Mouse (Mus musculus) midbrain, embryonic 16.5 days (tissue): ENCODE measurements around the gene Wtap. TPM values are rescaled to one million over a fixed set of nuclear protein-coding genes. Genes with fewer than 3 reads are reported as not detected.
A peak's percentile ranks its signal among the peaks of the same experiment; 100 is the strongest.
"Not testable (repeated sequence)": the region's sequence is repeated elsewhere in the genome, so short reads cannot be mapped to it uniquely, and the experiment has no call there.

Experiments
- ATAC-seq: fragments of 200-750 bp; cut with Nextera tagmentation; 2 replicates; pipeline ENCODE4 v1.8.0; 2017; ENCODE audit warnings: moderate TSS enrichment
- H3K27ac ChIP-seq: fragments of 300-500 bp; sonication (generic); 2 replicates; pipeline ENCODE4 v1.5.1; 2014; ENCODE audit warnings: mild to moderate bottlenecking, low read length, mixed read lengths
- H3K27me3 ChIP-seq: fragments of 300-500 bp; sonication (generic); 2 replicates; pipeline ENCODE4 v1.6.1; 2014; ENCODE audit warnings: low read depth, low read length, mixed read lengths; ENCODE audit not compliant: control insufficient read depth, insufficient read depth
- H3K36me3 ChIP-seq: fragments of 300-500 bp; sonication (generic); 2 replicates; pipeline ENCODE4 v1.6.1; 2014; ENCODE audit warnings: mild to moderate bottlenecking, low read length, moderate library complexity, mixed read lengths; ENCODE audit not compliant: control insufficient read depth, insufficient read depth
- H3K4me1 ChIP-seq: fragments of 300-500 bp; sonication (generic); 2 replicates; pipeline ENCODE4 v1.6.1; 2014; ENCODE audit warnings: mild to moderate bottlenecking, low read length, mixed read lengths; ENCODE audit not compliant: control insufficient read depth, insufficient read depth
- H3K4me2 ChIP-seq: fragments of 300-500 bp; sonication (generic); 2 replicates; pipeline ENCODE4 v1.6.1; 2014; ENCODE audit warnings: mild to moderate bottlenecking, low read length, mixed read lengths
- H3K4me3 ChIP-seq: fragments of 300-500 bp; sonication (generic); 2 replicates; pipeline ENCODE4 v1.5.1; 2014; ENCODE audit warnings: low read depth, mild to moderate bottlenecking, low read length, moderate library complexity, mixed read lengths
- H3K9ac ChIP-seq: fragments of 300-500 bp; sonication (generic); 2 replicates; pipeline ENCODE4 v1.6.1; 2014; ENCODE audit warnings: low read depth, low read length, mixed read lengths
- H3K9me3 ChIP-seq: fragments of 300-500 bp; sonication (generic); replicated peaks from 2 replicates; pipeline ENCODE4 v1.6.1; 2014; ENCODE audit warnings: mild to moderate bottlenecking, low read length, mixed read lengths; ENCODE audit not compliant: control insufficient read depth, poor library complexity, severe bottlenecking
- WGBS: fragments of 180-500 bp; shearing (Covaris S2); extraction: QIAGEN DNeasy Blood & Tissue Kit; methylation state at CpG from one replicate; pipeline ENCODE4 v1.1.7; 2014; 5-methylcytosine and 5-hydroxymethylcytosine counted together
- polyA plus RNA-seq: library from polyadenylated mRNA; unstranded; fragments of >200 nt; fragmentation: Nextera tagmentation; extraction: Ambion mirVana; gene quantifications from 2 replicates; pipeline ENCODE4 v1.2.1, GENCODE M21; 2015

Wtap gene
- 133 and 136 TPM in 2 replicates for polyA plus RNA-seq

- peaks cover 13% of the 10 kb centered on the region for H3K4me1 ChIP-seq
- H3K27ac ChIP-seq, result peak within 1 kb of the TSS; percentile 100
- H3K9me3 ChIP-seq, result no peaks in the 10 kb centered on the region
- no peaks in the 10 kb centered on the region for H3K27me3 ChIP-seq
- 93% methylated on average over 1 of the region's 1 CpGs for WGBS
- no peaks in the 10 kb centered on the region for H3K36me3 ChIP-seq
- peak within 1 kb of the TSS; percentile 99 for H3K9ac ChIP-seq
- peak within 1 kb of the TSS; percentile 75 for H3K4me2 ChIP-seq
- peak within 1 kb of the TSS; percentile 100 for H3K4me3 ChIP-seq
- ATAC-seq, result no peak
These were observed at the start of gene Wtap for GRCm38 (mm10) chr17:12994069-12994468. TSS of gene Wtap (minus strand) at chr17:12994169.

GRCm38 (mm10) chr17:13036627-13037192 is 42.7 kb upstream of the Wtap start:
- ATAC-seq, H3K4me3 ChIP-seq, H3K4me1 ChIP-seq, H3K36me3 ChIP-seq, H3K9ac ChIP-seq, H3K4me2 ChIP-seq, H3K27ac ChIP-seq, H3K27me3 ChIP-seq, H3K9me3 ChIP-seq: not testable (repeated sequence)
- WGBS, result 85% methylated on average over 3 of the region's 12 CpGs

DNA sequence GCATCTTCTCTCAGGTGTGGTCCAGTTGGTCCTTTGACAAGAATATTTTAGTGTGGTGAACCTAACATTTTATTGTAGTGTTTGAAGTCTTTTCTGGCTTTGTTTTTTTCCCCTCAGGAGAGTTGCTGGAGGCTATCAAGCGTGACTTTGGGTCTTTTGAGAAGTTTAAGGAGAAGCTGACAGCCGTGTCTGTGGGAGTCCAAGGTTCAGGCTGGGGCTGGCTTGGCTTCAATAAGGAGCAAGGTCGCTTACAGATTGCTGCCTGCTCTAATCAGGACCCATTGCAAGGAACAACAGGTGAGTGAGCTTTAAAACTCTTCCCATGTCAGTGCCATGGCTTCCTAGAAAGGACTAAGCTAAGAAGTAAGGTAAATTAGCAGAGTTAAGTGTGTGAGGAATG is 19.3 kb upstream of the Wtap start:
- Histone ChIP-seq H3K27ac (no peak overlapping the region), H3K9ac (no peak overlapping the region), H3K4me3 (no peak overlapping the region), H3K27me3 (no peaks in the 10 kb centered on the region), H3K36me3 (peaks cover 17% of the 10 kb centered on the region), H3K4me2 (no peak overlapping the region), H3K4me1 (peaks cover 14% of the 10 kb centered on the region), H3K9me3 (no peaks in the 10 kb centered on the region)
- ATAC-seq, result no peak
- WGBS, result 64% methylated on average over 3 of the region's 3 CpGs

DNA sequence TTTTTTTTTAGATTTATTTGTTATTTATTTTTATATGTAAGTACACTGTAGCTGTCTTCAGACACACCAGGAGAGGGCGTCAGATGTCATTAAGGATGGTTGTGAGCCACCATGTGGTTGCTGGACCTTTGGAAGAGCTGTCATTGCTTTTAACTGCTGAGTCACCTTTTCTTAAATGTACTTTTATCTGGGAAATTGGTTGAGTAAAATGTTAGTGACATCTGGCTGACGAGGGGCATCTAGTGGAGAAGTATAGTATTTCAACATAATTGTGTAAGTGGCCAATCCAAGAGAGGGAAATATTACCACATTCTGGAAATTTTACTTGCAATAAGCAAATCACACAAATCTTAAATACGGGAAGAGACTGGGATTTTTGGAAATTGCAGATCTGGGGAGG is 15.9 kb upstream of the Wtap start:
- Histone ChIP-seq H3K36me3 (peaks cover 13% of the 10 kb centered on the region), H3K9ac (no peak overlapping the region), H3K27ac (no peak overlapping the region), H3K27me3 (no peaks in the 10 kb centered on the region), H3K9me3 (no peaks in the 10 kb centered on the region), H3K4me3 (no peak overlapping the region), H3K4me2 (no peak overlapping the region), H3K4me1 (peaks cover 14% of the 10 kb centered on the region)
- no peak for ATAC-seq
- 34% methylated on average over 3 of the region's 3 CpGs for WGBS

- Histone ChIP-seq H3K9ac (peak overlapping the region; percentile 87), H3K9me3 (no peaks in the 10 kb centered on the region), H3K4me2 (peak overlapping the region; percentile 82), H3K4me3 (peak overlapping the region; percentile 91), H3K27me3 (no peaks in the 10 kb centered on the region), H3K4me1 (peaks cover 14% of the 10 kb centered on the region), H3K36me3 (peaks cover 9% of the 10 kb centered on the region), H3K27ac (peak overlapping the region; percentile 90)
- ATAC-seq, result peak; percentile 21; the same call in 1 of the 2 replicates
- 1% methylated on average over 10 of the region's 10 CpGs for WGBS
These were observed 14.6 kb upstream of the Wtap start for GRCm38 (mm10) chr17:13008528-13008927.

- H3K9ac ChIP-seq, result peak overlapping the region; percentile 87
- peaks cover 14% of the 10 kb centered on the region for H3K4me1 ChIP-seq
- peak; percentile 98 for ATAC-seq
- peak overlapping the region; percentile 91 for H3K4me3 ChIP-seq
- H3K4me2 ChIP-seq, result peak overlapping the region; percentile 82
- under 1% methylated on average over 73 of the region's 76 CpGs for WGBS
- H3K36me3 ChIP-seq, result peaks cover 4% of the 10 kb centered on the region
- no peaks in the 10 kb centered on the region for H3K9me3 ChIP-seq
- peak overlapping the region; percentile 90 for H3K27ac ChIP-seq
- no peaks in the 10 kb centered on the region for H3K27me3 ChIP-seq
These were observed 13.9 kb upstream of the Wtap start for GRCm38 (mm10) chr17:13007730-13008425.

- ATAC-seq, result no peak
- 43% methylated on average over 5 of the region's 5 CpGs for WGBS
- H3K27ac ChIP-seq, result peak overlapping the region; percentile 90; the same call in 1 of the 2 replicates
These were observed 13.0 kb upstream of the Wtap start for GRCm38 (mm10) chr17:13006984-13007383.

DNA sequence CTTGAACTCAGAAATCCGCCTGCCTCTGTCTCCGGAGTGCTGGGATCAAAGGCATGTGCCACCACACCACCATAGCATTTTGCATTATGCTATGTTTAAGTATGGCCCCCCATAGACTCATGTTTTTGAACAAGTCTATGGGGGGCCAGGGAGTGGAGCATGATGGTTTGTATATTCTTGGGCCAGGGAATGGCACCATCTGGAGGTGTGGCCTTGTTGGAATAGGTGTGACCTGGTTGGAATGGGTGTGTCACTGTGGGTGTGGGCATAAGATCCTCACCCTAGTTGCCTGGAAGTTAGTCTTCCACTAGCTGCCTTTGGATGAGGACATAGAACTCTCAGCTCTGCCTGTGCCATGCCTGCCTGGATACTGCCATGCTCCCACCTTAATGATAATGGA is 12.6 kb upstream of the Wtap start, which contains the start of gene Sod2:
Sod2 (plus strand) TSS at position 301 of the 400 bp plus-strand sequence.
- H3K36me3 ChIP-seq, ATAC-seq, H3K27me3 ChIP-seq, H3K9me3 ChIP-seq: not testable (repeated sequence)
- Histone ChIP-seq H3K4me1 (peaks cover 14% of the 10 kb centered on the region), H3K4me2 (peak within 1 kb of the TSS; percentile 82), H3K9ac (peak within 1 kb of the TSS; percentile 87), H3K4me3 (peak within 1 kb of the TSS; percentile 91), H3K27ac (peak within 1 kb of the TSS; percentile 90)
- WGBS, result 98% methylated on average over 2 of the region's 2 CpGs

More at GRCm38 (mm10) chr17:13006984-13007383, 13.0 kb upstream of the Wtap start:
- Histone ChIP-seq H3K36me3 (peaks cover 1% of the 10 kb centered on the region), H3K4me3 (peak overlapping the region; percentile 91), H3K4me2 (peak overlapping the region; percentile 82), H3K27me3 (no peaks in the 10 kb centered on the region), H3K9me3 (no peaks in the 10 kb centered on the region), H3K4me1 (peaks cover 14% of the 10 kb centered on the region), H3K9ac (0 out of 2 replicates have a peak overlapping the region, but pooled peaks have one; percentile 87)

DNA sequence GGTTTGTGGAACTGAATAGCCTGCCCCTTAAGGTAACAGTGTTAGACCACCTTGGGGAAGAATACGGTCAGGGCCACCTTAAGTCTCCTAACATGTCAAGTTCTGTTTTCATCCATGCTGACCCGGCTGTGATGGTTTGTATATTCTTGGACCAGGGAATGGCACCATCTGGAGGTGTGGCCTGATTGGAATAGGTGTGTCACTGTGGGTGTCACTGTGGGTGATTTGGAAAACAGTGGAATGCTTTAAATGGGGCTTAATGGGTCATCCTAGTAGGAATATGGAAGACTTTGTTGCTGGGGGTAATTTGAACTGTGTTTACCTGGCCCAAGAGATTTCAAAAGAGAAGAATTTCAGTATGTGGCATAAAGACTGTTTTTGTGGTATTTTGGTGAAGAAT is 10.5 kb upstream of the Wtap start:
- ATAC-seq, H3K4me2 ChIP-seq, H3K36me3 ChIP-seq, H3K9ac ChIP-seq, H3K27me3 ChIP-seq, H3K4me1 ChIP-seq, H3K4me3 ChIP-seq, H3K27ac ChIP-seq, H3K9me3 ChIP-seq: not testable (repeated sequence)
- 85% methylated on average over 2 of the region's 2 CpGs for WGBS
